Mouse (Mus musculus) monocyte, adult 5-6 weeks (primary cell): Measurements from ENCODE around the gene Kcnd1. TPM values are rescaled to one million over a fixed set of nuclear protein-coding genes. Genes with fewer than 3 reads are reported as not detected.
"Not testable (repeated sequence)": the region's sequence is repeated elsewhere in the genome, so short reads cannot be mapped to it uniquely, and the experiment has no call there.

Experiments used
- ATAC-seq: fragments of 153-309, 156-312 bp; replicated peaks from 2 replicates; pipeline ENCODE4 v1.8.0; 2017; ENCODE audit warnings: mild to moderate bottlenecking; ENCODE audit not compliant: low TSS enrichment, insufficient number of reproducible peaks, severe bottlenecking, poor library complexity, low FRiP score
- total RNA-seq: library from RNA; stranded (forward); fragments of 200-1000, 200-491, 200-594 nt; gene quantifications from 3 replicates; pipeline ENCODE4 v1.2.3, GENCODE M21; 2017

Gene Kcnd1
- 1.3 TPM in 1 of 3 replicates, not detected in the others for total RNA-seq

DNA sequence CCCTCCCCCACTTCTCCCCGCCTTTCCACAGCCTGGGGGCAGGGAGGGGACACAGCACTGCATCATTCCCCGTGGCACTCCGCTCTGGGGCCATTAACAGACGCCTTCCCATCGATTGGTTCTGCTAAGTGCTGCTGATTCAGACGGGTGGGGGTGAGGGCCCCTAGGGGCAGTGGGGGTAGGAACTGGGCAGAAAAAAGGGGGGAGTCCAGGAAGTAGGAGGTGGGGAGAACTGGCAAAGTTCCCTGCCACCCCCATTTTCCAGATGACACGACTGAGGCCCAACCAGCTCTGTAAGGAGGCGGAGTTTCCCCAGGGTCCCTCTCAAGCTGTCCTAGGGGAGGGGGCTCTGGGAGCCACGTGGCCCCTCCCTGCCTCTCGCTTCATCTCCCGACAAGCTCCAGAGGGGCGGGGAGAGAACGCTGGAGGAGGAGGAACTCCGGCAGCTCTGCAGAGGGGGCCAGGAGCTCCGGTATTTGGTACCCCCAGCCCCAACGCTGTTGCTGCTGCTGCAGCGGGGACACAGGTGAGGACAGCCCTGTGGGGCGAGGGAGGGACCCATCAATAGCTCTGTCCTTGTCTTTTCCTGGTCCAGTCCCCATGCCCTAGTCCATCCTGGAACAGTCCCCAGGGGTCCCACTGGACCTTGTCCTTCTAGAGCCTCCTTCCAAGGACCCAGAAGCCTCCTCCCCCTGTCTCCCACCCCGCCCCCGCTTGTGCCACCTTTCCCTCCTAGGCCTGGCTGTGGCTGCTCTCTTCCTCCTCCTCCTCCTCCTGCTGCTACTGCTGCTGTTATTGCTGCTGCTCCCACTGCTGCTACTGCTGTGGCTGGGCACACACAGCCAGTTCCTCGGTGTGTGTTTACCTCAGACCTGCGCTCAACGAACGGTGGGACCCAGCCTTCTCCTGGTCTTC, at the start of gene Kcnd1:
Gene Kcnd1, plus strand, starts transcription at position 425 of the 915 bp plus-strand sequence.
- ATAC-seq, result no peak

DNA sequence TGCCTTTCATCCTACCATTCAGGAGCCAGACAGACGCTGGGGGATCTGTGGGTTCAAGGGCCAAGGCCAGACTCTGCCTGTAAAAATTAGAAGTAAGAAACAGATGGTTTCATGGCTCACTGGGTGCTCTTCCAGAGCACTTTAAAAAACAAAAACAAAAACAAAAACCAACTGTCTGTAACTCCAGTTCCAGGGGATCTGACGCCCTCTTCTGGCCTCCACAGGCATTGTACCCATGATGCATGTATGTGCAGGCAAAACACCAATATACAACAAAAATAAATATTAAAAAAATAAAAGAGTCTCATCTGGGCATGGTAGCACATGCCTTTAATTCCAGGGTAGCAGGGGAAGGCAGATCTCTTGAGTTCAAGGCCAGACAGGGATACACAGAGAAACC, 49.3 kb upstream of the Kcnd1 start:
- no peak for ATAC-seq

DNA sequence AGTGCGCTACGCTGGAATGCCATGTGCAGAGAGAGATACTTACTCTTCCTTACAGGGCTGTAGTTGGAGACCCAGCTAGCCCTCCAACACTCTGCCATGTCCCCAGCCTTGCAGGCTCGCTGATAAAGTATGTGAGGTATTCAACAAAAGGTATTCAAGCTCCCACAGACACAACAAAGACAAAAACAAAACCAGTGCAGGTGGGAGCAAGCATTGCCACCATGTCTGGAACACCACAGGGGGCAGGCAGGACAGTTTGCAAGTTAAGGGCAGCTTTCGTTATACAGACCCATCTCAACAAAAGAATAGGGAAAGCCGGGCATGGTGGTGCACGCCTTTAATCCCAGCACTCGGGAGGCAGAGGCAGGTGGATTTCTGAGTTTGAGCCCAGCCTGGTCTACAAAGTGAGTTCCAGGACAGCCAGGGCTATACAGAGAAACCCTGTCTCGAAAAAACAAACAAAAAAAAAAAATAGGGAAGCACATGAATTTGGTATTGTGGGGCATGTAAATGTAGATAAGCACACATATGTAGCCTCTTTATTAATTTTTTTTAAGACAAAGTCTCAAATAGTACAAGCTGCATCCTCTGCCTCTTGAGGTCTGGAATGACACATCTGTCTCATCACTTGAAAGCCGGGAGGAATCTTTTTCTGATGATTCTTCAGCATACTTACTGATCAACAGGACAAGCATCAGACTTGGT, 46.4 kb upstream of the Kcnd1 start:
- no peak for ATAC-seq

DNA sequence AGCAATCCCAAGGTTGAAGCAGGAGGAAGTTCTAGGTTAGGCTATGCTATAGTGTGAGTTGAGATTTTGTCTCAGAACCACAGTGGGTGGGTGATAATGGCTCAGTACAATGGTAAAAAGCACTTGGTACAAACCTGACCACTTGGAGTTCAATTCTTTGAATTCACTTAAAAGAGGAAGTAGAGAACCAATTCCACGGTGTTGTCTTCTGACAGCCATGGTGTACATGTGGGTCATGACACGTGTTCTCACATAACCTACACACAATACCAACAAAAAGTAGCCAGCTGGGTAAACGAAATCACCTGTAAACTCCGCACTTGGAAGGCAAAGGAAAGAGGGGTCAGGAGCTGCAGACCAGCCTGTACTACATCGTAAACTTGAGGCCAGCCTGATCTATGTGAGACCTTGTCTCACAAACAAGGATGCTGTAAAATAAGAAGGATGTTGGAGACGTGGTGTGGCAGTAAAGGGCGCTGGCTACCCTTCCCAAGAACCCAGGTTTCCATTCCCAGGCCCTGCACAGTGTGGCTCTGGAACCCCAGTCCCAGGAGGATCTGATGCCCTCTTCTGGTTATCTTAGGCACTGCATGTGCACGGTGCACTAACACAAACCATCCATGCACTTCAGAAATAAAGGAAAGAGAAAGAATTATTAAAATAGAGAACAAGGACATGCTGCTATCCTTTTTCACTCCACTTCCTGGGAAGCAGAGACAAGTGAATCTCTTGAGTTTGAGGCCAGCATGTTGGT, 45.6 kb upstream of the Kcnd1 start:
- no peak for ATAC-seq

DNA sequence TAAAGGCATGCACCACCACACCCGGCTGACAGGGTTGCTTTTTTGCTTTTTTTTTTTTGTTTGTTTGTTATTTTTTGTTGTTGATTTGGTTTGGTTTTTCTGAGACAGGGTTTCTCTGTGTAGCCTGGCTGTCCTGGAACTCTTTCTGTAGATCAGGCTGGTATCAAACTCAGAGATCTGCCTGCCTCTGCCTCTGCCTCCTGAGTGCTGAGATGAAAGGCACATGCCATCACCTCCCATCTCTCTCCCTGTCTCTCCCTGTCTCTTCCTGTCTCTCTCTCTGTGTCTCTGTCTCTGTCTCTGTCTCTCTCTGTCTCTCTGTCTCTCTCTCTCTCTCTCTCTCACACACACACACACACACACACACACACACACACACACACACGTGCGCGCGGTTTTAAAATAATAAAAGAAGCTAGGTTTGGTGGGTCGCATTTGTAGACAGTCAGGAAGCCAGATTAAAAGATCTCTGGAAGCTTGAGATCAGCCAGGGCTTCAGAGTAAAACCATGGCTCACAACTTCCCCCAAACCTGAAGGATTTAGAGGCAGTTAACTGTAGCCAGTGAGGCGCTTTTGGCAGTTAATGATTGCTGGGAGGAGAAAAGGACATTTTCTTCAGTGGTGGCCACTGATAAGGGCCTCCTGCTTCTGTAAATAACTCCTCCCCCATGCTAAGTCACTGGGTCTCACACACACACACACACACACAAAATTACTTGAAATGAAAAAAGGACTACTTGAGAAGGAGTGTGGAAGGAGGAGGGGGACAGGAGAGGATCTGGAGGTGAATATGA, 43.4 kb upstream of the Kcnd1 start:
- ATAC-seq, result no peak

DNA sequence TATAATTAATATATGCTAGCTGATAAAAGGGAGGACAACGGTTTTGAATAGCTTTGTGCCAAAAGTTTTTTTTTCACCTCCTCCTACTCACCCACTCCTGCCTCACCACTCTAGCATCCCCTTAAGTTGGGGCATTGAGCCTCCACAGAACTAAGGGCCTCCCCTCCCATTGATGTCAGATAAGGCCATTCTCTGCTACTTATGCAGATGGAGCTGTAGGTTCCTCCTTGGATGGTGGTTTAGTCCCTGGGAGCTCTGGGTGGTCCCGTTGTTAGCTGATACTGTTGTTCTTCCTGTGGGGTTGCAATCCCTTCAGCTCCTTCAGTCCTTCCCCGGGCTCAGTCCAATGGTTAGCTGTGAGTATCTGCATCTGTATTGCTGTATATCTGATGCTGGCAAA, 42.8 kb upstream of the Kcnd1 start:
- no peak for ATAC-seq

DNA sequence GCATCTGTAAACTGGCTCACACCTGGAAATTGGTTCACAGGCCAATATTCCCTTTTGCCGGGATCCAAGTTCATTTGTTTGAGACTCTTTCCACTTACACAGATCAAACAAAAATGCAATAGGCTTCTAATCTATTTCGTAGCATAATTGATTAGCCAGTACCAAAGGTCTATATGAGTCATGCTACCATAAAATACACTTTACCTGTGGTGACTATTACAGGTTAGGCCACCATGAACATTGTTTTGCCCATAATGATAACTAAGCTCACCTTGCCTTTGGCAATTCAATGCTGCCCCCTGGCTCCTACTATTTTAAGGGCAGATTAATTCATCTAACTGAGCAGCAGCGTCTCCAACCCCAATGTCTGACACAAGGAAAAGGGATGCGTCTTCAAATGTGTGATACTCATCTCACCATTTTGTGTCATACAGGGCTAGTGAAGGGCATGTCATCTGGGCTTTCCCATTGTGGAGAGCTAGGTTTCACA, 39.4 kb upstream of the Kcnd1 start:
- ATAC-seq, result no peak

DNA sequence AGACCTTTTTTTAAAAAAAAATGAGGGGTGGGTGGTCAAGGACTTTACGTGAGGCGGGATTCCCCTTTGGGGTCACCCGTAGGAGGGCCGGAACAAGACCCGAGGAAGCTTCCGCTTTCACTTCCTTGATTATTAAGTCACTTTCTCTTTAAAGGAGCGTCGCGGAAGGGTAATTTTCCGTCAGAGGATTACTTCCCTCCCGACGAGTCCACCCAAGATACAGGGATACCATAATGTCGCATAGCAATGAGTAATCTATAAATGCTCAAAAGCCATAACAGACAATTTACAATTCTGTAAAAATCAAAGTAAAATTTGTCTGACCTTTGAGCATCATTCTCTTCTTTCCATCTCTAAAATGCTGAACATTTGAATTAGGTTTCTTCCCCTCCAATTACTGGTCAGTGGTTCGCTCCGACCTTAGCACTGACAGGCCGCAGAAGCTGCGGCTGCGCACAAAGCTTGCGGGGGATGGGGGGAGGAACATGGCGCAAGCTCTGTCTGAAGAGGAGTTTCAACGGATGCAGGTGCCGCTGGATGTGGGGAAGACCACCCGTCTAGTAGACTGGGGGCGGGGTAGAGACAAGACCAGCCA, 32.5 kb upstream of the Kcnd1 start, which contains the start of gene Gripap1:
Gene Gripap1, plus strand, starts transcription at position 224 of the 595 bp plus-strand sequence.
- peak; percentile 86 for ATAC-seq

DNA sequence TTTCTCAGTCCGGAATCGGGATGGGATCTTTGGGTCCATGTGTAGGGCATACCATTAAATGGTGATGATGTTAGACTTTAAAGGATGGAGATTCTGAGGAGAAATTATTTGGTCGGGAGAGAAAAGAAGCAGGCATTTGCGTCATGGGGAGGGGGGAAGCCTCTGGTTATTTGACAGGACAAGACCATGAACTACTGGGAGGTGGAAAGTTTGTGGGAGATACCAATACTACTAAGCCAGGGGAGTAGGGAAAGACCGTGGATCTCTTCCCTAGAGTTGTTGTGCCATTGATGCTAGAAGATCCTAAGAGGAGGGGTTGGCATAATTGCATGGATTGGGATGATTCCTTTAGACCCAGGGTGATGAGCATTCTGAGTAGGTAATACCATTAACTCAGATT, 31.8 kb upstream of the Kcnd1 start:
- no peak for ATAC-seq

DNA sequence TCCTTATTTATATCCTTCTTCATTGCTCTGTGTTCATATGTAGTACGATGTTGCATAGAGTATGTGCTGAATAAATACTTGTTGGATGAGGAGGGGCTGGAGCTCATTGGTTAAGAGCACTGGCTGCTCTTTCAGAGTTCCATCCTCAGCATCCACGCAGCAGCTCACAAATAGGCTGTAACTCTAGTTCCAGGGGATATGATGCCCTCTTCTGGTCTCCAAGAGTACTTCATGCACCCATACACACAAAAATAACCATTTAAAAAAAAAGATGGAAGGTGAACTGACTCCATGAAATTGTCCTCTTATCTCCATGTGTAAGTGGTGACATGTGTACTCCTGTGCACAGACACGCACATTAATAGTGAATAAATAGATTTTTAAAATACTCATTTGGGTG, 28.7 kb upstream of the Kcnd1 start:
- ATAC-seq, result 0 out of 2 replicates have a peak, but pooled peaks have one; percentile 49

DNA sequence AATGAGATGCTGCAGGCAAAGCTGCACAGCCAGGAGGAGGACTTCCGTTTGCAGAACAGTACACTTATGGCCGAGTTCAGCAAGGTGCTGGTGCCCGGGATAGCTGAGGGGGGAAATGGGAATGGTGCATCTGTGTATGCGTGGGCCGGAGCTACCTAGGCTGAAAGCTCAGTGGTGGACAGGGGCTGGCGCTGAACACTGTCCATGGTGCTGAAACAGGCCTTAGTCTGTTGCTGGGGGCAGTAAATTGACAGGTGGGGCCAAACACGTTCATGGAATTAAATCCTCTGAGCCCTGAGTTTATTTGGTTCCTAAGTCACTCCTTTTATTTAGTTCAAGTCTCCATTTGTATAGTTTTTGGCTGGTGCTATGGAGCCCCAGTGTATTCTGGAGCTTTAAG, 27.1 kb upstream of the Kcnd1 start:
- ATAC-seq, result no peak

DNA sequence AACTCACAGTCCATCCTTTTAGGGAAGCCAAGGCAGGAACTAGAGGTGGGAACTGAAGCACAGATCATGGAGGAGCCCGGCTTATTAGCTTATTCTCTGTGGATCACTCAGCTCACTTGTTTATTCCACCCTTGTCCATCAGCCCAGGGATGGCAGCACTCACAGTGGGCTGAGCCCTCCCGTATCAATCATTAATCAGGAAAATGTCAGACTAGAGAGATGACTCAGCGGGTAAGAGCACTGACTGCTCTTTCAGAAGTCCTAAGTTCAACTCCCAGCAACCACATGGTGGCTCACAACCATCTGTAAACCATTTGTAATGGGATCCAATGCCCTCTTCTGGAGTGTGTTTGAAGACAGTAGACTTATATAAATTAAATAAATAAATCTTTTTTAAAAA, 24.8 kb upstream of the Kcnd1 start:
- no peak for ATAC-seq

DNA sequence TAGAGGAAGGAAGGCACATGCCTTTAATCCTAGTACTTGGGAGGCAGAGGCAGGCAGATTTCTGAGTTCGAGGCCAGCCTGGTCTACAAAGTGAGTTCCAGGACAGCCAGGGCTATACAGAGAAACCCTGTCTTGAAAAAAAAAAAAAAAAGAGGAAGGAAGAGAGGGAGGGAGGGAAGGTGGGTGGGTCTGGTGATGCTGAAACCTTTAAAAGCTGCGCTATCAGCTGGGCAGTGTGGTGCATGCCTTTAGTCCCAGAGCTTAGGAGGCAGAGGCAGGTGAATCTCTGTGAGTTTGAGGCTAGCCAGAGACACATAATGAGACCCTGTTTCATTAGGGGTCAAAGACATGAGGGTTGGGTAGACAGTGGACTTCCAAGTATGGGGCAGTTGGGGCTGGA, 19.9 kb upstream of the Kcnd1 start:
- ATAC-seq, result not testable (repeated sequence)

DNA sequence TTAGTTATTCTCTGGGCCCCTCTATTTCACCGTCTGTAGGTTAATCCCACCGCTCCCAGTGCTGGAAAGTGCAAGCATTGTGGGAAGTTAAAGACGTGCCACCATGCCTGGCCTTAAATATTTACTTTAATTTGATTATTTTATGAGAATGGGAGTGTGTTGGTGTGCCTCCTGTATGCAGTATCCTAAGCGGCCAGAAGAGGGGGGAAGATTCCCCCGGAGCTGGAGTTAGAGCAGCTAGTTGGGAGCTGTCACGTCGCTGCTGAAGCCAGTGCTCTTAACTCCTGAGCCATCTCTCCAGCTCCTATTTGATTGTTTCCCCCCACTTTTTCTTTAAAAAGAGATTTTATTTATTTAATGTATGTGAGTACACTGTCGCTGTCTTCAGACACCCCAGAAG, 7.1 kb upstream of the Kcnd1 start:
- not testable (repeated sequence) for ATAC-seq

DNA sequence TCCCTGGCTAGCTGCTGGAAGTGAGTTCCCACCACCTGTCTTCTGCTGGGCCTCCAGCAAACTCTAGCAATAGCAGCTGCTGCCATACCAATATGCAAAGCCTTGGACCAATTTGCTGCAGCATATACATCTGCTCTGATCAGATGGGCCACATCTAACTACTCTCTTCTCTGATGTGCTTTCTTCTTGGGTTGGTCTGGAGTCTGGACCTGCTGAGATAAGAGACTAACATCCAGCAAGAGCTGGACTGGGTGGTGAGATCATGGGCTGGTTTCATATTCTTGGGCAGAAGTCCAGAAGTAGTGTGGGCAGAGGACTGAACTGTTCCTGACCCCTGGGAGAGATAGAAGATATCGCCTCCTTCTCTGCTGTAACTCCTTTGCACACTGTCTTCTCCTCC, 15.1 kb downstream of the Kcnd1 start:
- no peak for ATAC-seq

DNA sequence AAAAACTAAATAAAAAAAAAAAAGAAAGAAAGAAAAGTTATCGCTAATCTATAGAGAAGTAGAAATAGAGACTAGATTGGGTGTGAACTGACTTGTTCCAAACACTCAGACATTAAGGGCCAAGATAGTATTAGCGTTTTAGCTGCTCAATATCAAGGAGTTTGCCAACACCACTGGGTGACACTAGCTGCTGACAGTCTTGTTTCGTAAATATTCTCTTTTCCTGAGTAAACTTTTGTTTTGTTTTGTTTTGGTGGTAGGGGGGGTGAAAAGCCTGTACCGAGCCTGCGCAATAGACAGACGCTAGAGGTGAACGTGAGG, 18.7 kb downstream of the Kcnd1 start:
- ATAC-seq, result no peak

DNA sequence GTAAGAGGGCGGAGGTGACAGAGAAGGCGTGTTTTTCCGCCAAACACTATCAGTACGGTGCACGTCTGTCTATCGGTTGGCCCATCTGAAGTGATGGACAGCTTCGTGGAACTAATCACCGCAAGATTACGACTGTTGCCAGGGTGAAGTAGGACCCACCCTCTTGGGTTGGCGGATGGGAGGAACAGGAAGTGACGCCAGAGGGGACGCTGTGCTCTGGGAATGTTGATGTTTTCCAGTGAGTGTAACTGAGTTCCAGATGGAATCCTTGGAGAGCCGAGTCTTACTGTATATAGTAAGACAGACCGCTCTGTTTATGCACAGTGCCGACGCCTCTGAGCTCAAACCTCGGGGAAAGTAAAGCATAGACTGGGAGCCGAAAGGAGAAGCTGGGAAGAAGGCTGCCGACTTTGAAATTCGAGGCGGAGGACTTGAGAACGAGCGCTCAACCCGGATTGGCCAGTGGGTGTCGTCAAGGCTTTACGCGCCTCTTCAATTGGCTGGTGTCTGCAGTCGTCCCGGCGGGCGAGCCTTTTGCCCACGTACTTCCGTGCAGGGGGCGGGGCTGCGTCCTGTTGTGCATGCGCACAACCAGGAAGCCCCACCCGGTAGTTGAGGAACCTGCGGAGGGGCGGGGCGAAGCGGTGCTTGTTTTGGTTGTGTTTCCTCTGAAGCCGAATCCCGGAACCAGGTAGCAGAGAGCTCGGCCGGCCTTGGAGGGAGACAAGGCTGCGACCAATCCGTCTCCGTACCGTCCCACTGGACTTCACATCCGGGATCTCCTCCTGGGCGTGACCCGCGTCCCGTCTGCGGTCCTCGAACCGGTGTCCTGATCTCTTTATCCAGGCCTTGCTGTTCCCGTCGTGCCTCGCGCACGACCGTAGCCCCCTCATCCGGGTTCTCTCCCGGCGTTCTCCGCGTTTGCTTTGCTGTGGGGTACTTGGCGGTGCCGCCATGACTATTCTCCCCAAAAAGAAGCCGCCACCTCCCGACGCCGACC, 19.4 kb downstream of the Kcnd1 start, which contains the start of gene Otud5:
Gene Otud5, plus strand, starts transcription at position 202 of the 1,000 bp plus-strand sequence.
- peak; percentile 93 for ATAC-seq
